Mouse (Mus musculus) frontal cortex, postnatal 14 days (tissue): ENCODE data around the gene Wwp2.

Experiments
- DNase-seq, 2 experiments: peaks; one replicate each; pipeline ENCODE4 v3.0.0; 2022; ENCODE audit warnings: low spot score in 2 of 2

Gene Wwp2

GRCm38 (mm10) chr8:107435421-107435961 lies 674 bp upstream of the Wwp2 start:
- DNase-seq: no peak

DNA sequence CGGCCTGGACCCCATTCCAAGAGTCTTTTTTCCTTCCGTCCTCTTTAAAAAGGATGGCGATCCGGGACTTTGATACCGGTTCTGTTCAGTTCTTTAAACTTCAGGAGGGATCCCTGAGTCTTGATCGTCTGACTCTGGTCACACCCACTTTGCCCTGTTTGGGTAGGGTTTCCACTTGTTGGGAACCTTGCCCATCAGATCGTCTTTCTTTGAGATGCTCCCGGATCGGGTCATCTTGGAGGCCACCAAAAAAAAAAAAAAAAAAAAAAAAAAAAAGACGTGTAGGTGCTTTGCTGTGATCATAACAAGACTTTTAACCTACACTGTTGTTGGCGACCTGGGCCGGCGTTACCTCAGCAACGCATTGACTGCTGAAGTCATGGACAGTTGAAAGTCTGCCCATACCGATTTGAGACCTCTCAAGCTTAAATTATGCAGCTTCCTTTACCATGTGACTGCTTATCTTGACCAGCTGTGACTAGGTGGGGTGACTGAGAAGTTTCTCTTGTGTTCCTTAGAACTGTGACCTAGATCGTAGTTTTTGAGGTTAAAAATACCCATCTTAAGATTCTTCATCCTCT lies 766 bp downstream of the Wwp2 start:
- no peak for DNase-seq

DNA sequence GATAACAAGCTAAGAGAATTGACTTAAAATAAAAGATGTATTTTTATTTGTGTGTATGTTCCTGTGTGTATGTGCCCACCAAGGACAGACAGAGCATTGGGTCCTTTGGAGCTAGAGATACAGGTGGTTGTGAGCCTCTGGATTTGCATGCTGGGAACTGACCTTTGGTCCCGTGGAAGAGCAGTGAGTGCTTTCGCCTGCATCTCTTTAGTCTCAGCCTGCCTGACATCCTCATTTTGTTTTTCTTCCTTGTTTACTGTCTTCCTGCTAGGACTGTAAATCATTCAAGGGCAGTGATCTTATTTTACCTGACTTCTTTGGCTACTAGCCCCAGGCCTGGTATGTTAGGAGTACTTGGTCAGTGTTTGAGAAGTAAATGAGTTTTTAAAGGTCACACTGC lies 1.5 kb downstream of the Wwp2 start:
- DNase-seq: no peak

GRCm38 (mm10) chr8:107439880-107440625 lies 3.9 kb downstream of the Wwp2 start:
- no peak for DNase-seq

GRCm38 (mm10) chr8:107444626-107445025 lies 8.5 kb downstream of the Wwp2 start:
- no peak for DNase-seq

DNA sequence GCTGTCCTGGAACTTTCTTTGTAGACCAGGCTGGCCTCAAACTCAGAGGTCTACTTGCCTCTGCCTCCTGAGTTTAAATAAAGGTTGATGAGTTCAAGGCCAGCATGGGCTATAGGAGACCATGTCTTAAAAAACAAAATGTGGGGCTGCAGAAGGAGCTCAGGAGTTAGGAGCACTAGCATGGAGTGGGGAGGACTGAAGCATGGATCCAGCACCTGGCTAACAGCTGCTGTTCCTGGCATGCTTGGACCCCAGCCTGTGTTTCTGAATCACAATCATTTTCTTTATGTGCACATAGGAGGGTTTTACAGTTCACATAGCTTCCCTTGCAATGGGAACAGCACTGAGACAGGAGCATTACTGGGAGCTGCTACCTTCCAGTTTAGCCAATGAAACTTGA lies 11.5 kb downstream of the Wwp2 start:
- no peak for DNase-seq

- no peak for DNase-seq
Observed at GRCm38 (mm10) chr8:107448382-107448889, 12.3 kb downstream of the Wwp2 start.

GRCm38 (mm10) chr8:107449130-107449529 lies 13.0 kb downstream of the Wwp2 start:
- DNase-seq: no peak

GRCm38 (mm10) chr8:107449655-107450054 lies 13.5 kb downstream of the Wwp2 start:
- DNase-seq: no peak

DNA sequence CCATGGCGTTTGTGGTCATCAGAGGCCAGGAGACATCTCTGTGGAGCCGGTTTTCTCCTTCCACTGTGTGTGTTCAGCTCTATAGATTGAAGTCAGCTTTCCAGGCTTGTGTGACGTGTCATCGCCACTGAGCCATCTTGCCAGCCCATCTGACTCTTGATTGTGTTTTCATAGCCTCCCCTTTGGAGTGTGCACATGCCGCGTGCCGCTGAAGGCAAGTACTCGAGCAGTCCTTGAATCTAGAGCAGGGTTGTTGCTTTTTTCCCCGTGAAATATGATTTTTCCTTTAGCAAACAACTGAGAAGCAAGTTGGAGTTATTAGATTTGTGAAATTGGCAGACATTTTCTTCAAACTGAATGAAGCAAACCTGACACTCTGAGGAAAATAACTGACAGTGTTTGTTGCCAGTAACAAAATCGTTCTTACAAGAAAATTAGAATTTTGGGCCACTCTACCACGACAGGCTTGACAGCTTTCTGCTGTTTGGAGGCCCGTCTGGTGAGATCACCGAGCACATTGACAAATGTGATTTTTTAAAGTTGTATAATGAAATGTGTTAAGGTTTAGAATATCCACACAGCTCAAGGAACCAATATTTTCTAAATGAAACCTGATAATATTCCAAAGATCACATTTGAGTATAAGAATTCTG lies 15.4 kb downstream of the Wwp2 start:
- DNase-seq: no peak

DNA sequence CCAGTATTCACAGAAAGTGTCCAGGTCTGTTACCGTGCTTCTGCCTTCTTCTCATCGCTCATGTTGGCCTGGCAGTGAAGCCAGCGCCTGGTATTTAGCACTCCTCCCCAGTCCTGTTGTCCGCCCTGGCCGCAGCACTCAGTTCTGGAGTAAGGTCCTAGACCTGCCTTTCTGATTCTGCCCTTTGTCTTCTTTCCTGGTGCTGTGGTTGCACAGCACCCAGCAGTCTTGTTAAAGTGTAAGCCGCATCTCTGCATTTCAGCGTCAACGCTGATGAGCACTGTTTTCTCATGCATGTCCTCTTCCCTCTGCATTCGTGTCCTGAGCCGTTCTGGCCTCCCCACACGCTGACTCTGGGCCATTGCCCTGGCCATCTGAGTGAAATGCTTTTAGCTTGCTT lies 17.2 kb downstream of the Wwp2 start:
- DNase-seq: no peak

DNA sequence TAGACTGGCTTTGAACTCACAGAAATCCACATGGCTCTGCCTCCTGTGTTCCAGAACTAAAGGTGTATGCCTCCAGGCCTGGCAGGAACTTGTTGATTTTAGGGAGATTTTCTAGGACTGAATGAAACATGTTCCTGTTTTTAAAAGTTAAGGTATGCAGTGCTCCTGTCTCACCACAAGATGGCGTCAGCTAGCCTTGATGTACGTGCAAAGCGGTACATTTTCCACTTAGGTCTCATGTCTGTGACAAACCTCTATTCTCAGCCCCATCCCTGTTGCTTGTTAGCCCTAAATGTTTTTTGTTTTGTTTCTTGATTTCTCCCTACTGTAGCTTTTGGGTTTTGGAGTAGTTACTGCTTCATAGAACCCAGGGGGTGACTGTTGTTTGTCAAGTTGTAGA lies 19.1 kb downstream of the Wwp2 start:
- peak in 1 of 2 experiments; percentile 37 for DNase-seq

DNA sequence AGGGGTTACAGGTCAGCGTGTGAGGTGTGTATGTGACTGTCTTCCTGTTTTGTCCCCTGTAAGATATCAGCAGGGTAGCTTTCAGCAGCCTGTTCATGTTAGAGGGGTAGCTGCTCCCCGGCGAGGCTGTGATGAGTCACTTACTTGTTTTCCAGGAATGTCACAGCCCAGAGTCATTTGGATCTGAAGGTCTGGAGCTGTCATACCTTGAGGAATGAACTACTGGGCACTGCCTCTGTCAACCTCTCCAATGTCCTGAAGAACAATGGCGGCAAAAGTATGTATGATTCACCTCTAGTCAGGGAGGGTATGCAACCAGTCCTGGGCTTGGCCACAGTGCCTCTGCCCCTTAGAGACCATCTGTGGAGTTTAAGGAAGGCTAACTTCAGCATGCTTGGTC lies 21.6 kb downstream of the Wwp2 start:
- no peak for DNase-seq

DNA sequence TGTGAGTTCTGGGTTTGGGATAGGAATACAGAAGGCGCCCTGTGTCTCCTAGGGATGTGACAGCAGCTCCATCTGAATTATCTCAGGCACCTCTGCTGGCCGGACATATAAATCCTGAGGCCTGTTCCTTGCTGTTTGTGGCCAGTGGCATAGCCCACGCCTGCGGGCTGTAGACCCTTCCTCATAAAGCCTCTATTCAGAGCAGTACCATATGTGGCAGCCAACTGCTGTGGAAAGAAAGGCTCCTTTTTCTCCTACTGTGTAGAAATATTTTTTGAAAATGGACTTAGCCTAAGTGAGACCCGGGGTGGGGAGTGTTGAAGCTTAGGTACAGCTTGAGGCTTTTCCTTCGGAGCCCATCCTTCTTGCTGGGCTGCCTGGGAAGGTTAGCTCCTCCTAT lies 22.1 kb downstream of the Wwp2 start:
- DNase-seq: no peak

DNA sequence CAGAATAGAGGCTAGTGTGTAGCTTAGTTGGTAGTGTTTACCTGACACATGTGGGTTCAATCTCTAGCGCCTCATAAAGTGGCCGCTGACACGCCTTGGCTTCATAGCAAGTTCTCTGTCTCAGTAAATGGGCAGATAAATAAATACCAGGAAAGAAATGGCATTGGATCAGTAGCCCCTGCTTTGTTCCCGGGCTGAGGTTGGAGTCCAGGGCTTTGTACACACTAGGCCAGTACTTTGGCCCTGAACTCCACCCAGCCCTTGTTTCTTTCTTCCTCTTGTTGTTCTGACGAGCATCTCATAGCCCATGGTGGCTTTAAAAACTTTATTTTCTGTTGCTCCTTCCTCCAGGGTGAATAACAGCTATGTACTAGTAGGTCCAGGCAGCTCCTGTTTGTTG lies 26.3 kb downstream of the Wwp2 start:
- DNase-seq: no peak

- no peak for DNase-seq
Observed at GRCm38 (mm10) chr8:107465332-107465990, 29.3 kb downstream of the Wwp2 start.

DNA sequence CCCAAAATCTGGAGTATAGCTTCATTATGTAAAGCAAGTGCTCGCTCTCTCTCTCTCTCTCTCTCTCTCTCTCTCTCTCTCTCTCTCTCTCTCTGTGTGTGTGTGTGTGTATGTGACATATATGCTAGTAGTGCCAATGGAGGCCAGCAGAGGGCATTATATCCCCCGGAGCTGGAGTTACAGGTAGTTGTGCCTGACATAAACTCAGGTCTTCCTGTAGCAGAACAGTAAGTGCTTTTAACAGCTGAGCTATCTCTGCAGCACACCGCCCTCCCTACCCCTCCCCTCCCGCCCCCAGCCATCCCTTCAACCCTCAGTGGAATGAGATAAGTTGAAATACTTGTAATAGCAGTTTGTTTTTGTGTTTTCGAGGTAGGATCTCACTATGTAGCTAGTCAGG lies 30.5 kb downstream of the Wwp2 start:
- no peak for DNase-seq

GRCm38 (mm10) chr8:107468811-107469302 lies 32.7 kb downstream of the Wwp2 start:
- DNase-seq: no peak

- no peak for DNase-seq
Observed at GRCm38 (mm10) chr8:107470302-107470701, 34.1 kb downstream of the Wwp2 start.

- DNase-seq: peak in 1 of 2 experiments; percentile 25
Observed at GRCm38 (mm10) chr8:107472403-107473100, 36.4 kb downstream of the Wwp2 start.

DNA sequence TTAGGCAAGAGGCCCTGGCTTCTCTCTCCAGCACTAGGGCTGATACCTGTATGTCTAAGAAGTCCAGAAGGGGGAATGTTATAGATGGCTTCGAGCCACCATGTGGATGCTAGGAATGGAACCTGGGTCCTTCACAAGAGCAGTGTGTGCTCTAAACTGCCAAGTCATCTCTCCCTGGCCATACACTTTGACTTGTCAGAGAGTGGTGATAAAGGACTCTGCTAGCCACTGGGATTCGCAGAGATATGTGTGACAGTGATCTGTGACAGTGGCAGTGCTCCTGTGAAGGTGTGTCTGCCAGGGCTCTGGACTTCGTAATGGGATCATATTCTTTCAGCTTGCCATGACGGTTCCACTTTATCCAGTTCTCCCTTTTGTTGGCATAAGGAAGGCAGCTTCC lies 37.2 kb downstream of the Wwp2 start:
- no peak for DNase-seq
